Mouse (Mus musculus) retina, adult 2 months (tissue): ENCODE measurements at regions not wholly inside any gene's neighbourhood (a gene's known extent, or its start where the extent isn't known, plus 50 kb on each side); places are given as distances from the start of the nearest gene placed in this dataset.

Experiments used
- DNase-seq: peaks from one replicate; pipeline ENCODE4 v3.0.0-alpha.2; 2012; ENCODE audit warnings: low read depth, low spot score

DNA sequence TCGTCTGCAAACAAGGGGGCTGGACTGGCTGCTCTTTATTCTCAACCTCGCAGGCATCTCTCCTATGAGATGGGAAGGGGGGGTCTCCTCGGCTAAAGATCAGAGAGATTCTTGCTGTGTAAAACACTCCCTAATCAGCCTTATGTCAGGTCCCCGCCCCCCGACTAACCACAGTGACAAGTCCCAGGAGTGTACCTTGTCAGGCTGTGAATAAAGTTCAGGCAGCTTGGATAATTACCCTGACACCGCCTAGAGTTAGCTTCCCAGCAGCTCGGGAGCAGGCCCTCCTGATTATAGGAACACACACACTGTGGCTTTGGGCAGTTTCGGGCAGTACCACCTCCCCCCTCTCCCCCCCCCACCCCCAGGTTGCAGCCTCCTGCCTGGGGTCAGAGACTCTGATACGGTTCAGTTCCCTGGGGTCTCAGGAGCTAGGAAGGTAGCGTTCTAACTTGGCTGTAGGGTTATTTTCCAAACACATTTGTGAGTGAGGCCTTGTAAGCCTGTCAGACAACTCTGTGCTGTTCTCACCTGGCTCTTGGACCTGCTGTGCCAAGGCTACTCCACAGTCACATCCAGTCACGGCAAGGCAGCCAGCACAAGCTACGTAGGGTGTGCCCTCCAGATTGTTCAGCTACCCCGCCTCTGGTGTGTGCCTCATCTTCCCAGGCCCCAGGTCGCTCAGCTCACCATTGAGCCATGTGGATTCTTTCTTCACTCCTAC, 461.0 kb upstream of the Zmiz1 start:
- no peak for DNase-seq

DNA sequence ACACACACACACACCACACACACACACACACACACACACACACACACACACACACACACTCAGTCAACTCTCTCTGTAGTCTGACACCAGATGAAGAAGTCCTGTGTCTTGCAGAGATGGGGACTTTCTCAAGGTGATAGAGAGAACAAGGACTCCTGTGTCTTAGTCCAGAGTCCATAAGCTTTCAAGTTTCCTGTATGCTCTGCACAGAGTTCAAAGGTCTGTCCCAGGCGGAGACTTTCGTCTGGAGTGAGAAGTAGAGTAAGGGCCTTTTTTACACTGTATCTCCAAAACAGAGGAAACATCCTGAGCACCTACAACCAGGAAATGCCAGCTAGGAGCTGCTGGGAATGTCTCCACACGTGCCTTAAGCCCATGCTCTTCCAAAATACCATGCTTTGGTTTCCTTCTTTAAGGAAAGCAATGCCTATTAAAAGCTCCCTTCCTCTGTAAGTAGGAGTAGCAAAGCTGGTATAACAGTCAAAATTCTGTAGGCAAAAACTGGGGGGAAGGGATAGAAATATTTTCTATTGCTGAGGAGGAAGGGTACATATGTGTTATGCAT, 459.9 kb upstream of the Zmiz1 start:
- DNase-seq, result no peak

DNA sequence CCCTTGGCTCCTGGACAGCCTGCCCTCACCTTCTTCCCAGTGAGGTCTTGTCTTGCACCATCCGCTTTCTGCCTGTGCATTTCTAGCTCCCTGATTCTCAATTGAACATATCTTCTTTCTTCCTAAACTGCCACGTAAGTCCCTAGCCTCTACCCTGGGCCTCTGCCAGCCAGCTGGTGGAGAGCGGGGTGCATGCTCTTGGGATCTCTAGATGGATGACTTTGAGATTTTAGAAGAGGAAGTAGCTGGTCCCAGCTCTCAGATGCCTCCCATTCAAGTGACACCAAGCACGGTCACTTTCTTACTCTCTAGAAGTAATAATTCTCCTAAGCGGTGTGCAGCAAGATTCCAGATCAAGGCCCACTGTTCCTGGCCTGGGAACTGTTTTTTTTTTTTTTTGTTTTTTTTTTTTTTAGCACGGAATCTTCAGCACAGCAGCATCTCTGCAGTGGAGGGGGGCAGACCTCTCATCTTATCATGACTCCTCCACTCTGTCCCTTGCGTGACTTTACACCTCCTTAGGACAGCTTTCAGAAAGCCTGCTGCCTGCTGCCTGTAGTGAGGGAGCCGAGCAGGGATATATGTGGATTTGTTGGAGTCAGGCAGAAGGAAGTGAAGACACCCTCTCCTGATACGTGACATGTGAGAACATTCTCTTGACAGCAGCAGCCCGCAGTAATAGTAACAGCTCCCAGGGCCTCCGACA, 453.6 kb upstream of the Zmiz1 start:
- DNase-seq, result no peak

DNA sequence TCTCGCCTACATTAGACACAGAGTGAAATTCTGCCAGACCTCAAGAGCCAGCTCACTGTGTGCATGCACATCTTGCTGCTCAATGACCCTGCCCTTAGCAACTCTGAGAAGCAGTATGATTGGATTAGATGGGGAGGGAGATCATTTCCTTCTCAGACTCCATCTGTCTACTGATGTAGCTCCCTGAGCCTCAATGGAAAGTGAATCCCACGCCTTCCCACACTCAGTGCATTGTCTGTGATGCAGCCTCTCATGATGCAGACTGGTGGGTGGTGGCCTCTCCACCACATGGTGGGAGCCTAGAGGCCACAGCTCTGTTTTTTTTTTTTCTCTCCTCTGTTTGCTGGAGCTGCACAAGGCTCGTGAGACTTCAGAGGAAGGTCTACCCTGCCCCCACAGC, 447.1 kb upstream of the Zmiz1 start:
- DNase-seq, result no peak

DNA sequence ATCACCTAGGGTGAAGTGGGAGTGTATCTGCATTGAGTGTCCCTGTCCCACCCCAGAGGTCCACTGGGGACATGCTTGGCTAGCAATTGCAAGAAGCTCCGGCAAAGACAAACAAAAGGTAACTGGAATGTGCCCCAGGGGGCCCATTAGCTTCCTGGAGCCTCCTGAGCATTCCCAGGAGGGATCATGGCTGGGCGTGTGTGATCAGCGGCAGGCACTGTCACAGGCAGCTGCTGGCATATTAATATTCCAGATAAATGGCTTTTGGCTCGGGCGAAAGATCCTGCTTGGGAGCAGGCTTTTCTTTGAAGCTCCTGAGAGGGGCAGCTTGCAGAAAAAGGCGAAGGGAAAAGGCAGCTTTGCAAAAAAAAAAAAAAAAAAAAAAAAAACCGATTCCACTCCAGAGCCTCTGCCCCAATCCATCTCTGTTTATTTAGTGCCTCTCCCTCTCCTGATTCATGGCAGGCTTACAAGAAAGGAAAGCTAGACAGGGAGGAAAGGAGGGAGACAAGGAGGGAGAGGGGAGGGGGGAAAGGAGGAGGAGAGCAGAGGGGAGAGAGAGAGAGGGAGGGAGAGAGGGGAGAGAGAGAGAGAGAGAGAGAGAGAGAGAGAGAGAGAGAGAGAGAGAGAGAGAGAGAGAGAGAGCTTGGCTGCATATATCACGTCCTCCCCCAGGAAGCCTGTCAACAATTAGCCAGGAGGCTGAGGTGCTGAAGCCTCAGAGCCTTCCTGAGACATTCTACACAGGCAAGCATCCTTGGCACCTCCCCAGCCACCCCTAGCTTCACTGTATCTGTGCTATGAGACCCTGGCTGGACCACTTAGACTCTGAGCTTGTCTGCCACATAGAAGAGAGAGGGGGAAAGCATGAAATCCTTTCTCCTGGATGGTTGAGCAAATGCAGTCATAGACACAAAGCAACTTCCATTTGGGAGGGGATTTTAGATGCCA, 443.4 kb upstream of the Zmiz1 start:
- DNase-seq, result no peak

DNA sequence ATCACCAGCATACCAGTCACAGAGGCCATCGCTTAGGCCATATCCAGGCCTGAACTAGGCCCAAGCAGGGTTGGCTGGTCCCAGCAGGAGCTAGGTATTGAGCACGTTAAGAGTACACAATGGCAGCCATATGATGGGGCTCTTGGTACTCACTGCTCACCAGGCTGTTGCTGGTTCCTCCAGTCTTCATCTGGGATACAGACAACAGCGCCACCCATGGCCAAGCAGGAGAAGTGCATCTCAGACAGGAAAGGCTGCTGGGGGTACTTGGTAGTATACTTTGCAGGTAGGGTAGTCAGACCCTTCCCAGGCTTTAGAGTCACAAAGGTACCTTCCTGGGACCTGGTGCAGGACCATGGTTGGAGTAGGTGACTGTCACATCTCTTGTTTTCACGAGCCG, 441.1 kb upstream of the Zmiz1 start:
- no peak for DNase-seq

DNA sequence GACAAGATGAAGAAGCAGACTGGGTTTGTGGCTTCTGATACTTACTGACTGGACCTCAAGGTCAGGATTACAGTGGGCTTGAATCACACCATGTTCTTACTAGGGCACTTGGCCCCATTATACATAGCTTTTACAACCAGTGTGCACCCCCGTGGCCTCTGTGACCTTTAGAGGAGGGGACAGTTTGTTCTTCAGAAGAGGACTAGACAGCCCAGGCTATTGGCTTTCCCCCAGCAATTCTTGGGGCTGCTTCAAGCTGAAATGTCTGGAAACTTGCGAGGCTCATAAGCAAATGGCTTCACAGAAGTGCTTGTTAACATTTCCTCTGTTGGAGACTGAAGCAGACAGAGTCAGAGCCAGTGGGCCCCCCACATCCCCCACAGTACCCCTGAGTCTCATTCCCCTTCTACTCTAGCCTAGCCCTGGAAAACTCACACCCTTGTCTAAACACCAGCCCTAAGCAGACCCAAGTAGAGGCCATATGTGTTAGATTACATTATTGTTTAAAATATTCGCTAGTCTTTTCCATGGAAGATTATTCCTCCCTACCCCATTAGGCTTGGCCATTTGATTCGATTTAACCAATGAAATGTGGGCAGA, 439.6 kb upstream of the Zmiz1 start:
- DNase-seq, result no peak

DNA sequence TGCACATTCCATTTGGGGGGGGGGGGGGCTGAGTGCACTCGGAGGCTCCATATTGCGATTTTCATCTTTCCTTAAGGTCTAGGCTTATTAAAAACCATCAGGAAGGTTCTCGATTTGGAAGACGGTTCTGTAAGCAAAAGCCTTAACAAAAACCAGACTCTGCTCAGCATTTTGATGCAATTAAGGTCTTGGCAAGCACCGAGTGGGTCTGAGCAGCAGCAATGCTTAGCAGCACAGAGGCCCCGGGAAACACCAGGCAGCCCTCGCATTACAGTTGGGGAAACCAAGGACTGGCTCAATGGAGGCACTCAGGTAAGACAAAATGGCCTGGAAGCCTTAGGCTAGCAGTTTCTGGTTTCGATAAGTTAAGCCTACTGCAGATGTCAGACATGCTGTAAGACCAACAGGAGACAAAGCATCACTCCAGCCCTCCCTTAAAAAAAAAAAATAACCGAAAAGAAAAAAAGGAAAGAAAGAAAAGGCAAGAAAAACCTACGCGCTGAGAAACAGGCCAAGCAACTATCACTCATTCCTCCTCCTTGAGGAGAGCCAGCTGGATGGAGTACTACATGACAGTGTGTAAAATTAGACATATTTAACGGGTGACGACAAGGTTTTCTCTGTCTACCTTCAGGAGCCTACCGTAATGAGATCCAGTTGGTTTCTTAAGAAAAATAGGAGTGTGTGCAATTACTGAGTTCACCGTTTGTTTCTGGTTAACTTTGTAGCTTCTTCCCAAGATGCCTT, 436.3 kb upstream of the Zmiz1 start:
- no peak for DNase-seq

DNA sequence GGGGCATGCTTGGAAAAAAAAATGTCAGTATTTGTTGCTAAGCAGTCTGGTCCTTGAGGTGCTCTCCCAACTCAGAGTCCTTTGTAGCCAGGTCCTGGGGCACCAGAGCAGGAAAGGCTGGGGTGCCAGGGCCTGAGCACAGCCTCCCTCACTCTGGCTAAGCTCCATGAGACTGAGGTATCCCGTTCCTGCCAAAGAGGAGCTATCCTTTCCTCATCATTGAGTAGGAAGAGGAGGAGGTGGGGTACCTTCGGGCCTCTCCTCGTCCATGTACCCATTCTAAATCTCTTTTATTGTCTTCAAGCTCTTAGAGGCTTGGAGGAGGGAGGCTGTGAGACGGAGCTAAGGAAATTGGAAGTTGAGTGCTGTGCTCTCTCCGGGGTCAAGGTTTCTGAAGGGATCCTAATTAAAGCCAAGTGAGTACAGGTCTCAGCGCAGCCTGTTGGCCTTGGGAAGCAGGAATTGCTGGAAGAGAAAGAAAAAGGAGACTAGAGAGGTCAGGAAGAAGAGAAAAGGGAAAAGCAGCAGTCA, 435.6 kb upstream of the Zmiz1 start:
- no peak for DNase-seq

DNA sequence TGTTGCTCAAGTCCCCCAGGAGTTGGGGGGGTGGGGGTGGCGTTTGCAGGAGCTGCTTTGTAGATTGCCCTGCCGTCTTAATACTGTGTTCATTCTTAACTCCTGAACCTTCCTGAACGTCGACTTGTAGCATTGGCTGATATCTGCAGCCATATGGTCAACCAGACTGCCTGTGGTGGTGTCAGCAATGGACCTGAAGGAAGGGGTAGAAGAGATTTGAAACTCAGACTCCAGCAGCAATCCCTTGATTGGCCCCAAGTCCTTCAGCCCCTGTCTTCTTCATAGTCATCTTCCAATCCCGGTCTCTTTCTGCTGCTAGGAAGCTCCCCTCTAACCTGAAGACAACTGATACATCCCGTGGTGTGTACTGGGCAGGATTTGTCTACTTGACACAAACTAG, 433.9 kb upstream of the Zmiz1 start:
- no peak for DNase-seq

DNA sequence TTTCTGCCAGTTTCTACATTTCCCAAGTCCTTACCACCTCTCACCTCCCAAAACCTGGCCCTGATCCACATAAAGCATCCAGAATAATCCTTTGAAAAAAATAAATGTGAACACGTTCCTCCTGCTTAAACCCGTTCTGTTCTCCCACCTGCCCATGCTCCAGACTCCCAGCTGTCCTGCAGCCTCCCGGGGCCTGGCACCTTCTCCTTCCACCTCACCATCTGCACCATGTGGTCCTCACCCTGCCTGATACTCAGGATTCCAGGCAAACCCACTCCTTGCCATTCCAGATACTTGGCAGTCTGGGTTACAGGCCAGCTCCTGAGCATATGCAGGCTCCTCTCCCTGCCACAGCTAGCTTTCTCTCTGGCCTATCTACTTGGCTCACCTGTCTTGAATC, 431.9 kb upstream of the Zmiz1 start:
- no peak for DNase-seq

DNA sequence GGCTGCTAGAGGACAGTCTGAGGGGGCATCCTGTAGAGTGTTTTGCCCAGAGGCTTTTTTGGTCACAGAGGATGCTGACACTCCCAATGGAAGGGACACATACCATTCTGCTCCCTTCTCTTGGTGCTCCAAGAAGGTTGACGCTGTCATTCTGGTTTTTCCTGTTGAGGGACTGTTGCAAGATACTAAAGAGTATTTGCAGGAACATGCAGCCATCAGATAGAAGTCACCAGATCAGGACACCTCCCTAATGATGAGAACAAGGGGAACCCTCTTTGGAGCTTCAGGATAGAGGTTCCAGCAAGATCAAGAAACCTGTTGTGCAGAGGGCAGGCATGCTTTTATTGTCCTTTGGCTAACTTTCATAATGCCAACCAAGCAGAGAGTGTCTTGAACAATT, 431.1 kb upstream of the Zmiz1 start:
- DNase-seq, result no peak

DNA sequence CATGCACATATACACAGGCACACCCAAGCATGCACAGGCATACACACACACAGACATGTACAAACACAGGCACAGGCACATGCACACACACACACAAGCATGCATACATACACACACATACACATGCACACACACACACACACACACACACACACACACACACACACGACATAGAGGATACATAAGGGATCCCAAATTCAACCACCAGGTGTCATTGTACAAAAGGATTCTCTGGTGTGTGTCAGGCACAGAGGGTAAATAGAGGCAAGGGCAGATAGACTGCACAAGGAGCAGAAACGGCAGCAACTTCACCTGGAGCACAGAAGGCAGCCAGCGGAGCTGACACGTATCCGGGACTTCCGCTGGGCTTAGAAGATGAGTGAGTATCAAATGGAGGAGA, 428.1 kb upstream of the Zmiz1 start:
- no peak for DNase-seq

DNA sequence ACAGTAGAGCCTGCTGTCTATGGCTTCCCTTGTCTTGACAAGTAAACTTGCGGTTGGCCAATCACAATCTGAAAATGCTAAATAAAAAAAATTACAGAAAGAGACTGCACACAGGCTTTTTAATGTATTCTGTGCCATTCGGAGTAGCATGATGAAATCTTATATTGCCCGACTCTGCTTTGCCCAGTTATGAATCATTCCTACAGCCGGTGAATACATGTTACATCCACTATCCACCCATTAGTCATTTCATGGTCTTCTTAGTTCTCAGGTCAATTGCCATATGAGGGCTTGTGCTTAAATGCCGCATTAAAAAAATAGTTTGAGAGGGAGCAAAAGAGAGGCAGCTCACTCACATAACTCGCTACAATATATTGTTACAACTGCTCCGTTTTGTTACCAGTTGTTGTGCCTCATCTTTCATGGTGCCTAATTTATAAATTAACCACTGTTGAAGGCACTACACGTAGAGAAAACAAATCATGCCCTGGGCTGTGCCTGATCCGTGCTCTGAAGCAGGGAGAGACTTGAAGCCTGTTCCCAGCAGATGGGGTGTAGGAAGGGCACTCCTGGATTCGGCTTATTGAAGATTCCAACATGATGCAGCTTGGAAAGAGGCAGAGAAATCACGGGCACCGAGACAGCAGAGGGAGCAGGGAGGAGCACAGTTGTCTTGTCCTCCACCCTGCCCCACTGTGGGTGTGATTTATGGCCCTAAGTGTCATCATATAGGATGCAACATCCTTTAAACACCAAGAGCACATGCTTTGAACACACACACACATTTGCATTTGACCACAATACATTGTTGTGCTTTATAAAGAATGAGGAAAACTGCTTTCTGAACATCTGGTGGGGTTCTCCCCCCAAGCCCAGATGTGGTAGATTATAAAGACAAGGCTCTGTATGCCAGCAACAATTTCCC, 427.0 kb upstream of the Zmiz1 start:
- DNase-seq, result no peak

DNA sequence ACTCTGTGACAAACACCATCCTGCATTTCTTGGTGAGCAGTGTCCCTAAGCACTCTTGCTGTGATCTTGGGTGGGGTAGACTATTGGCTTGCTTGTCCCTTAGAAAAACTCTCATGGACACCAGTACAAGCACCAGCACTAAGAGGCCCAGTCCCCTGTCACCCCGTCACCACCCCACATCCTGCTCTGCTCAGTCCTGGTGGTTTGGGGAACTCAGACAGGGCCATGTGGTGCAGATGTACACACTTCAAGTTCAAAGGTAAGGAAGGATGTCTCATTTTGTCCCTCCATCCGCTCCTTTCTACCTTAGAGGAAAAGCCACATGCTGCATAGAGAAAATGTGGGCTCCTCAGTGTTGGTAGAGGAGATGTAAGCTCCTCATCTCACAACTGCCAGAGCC, 426.1 kb upstream of the Zmiz1 start:
- DNase-seq, result no peak

DNA sequence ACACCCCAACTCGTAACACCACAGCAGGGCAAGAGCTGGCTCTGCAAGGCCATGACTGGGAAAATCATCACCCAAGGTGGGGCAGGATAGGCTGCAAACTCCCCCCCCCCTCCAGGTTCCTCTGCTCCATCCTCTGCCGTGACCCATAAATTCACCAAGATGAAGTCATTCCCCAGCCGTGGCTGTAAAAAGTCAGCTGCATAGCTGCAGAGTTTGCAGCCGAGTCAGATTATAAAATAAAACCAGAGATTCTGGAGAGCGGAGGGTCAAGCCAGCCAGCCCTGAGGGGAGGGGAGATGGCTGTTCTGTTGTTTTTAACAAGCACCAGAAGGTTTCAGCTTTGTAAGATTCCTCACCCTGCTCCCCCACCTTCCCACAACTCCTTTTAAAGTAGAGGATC, 416.7 kb upstream of the Zmiz1 start:
- no peak for DNase-seq

DNA sequence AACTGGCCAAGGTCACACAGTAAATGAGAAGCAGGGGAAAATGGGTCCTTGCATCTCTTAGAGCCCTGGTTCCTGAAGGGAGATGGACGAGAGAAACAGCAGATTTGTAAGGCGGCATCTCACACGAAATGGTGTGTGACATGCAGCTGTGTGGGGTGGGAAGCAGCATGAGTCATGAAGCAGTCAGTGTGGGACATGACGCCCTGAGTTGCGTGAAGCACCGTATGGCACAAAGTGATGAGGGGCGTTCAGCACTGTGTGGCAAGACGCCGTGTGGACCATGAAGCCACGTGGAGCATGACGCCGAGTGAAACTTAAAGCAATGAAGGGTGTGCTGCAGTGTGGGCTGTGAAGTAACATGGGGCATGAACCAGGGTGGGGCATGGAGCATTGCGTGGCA, 414.9 kb upstream of the Zmiz1 start:
- no peak for DNase-seq

DNA sequence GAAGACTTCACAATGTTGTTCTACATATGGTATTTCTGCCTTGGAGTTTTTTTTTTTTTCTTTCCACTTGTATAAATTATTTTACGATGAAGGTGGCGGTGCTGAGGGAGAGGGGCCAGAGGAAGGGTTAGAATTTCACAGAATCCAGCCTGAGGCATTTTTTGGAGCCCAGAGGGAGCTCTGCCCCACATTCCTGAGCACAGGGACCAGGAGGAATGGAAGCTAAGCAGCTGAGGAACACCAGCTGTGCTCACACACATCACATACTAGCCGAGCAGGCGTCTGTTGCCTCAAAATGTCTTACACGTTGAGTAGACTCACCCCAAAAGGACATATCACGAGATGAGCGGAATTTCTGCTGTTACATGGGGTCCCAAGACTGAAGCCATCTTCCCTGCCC, 414.1 kb upstream of the Zmiz1 start:
- DNase-seq, result no peak

DNA sequence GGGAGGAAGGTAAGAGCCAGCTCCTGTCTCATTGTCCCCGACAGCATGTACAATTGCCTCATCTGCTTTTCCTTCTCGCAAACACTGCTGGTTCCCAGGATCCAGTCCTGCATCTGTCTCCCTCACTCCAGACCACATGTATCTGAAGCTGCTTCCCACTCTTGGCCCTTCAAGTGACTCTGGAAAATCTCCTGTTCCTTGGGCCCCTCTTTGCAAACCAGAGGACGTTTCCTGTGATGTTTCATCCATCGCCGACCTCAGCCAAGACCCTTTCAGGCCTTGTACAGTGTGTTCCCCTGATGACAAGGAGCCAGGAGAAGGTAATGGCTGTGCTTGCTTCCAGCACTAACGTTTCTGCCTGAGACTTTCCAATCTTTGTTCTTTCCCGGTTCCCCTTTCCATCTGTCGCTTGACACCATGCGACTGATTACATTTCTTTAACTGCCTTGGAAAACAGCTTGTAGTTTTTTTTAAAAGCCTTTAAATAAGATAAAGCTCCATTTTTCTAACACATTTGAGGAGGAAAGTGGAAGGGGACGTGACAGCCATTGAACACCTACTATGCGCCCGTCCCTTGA, 408.2 kb upstream of the Zmiz1 start:
- DNase-seq, result no peak
